Mouse (Mus musculus): ENCODE measurements around the gene Syt15. TPM values are rescaled to one million over a fixed set of nuclear protein-coding genes. Genes with fewer than 3 reads are reported as not detected.
A peak's percentile ranks its signal among the peaks of the same experiment; 100 is the strongest.

The Syt15 gene
- polyA plus RNA-seq, 1 experiment from 2014 or later = 1.2 TPM

GRCm38 (mm10) chr14:34232866-34233680, 13.7 kb downstream of the Syt15 start:
- no peaks in the 10 kb centered on the region for H3K9me3 ChIP-seq (ENCODE audit: low read length)
- 80% methylated on average over 9 of the region's 9 CpGs for WGBS
- H3K36me3 ChIP-seq (ENCODE audit: insufficient read depth, low read length) = no peaks in the 10 kb centered on the region
- H3K4me3 ChIP-seq (ENCODE audit: low read depth, low read length) = no peak overlapping the region
- peak; percentile 40 for DNase-seq (ENCODE audit: low spot score)
- no peak overlapping the region for H3K27ac ChIP-seq (ENCODE audit: low read length)
- TF ChIP-seq CTCF (IDR thresholded peaks at IDR 0.05) = no peak
- no peak for TF ChIP-seq EP300 (IDR thresholded peaks at IDR 0.05)
- no peak overlapping the region for H3K9ac ChIP-seq (replicated peaks; ENCODE audit: low read depth)
- no peak for ATAC-seq
- no peaks in the 10 kb centered on the region for H3K27me3 ChIP-seq (replicated peaks; ENCODE audit: insufficient read depth, low read length)
- no peak overlapping the region for H3K4me2 ChIP-seq (replicated peaks; ENCODE audit: low read depth, low read length)
- peaks cover 5% of the 10 kb centered on the region; the same call in 1 of the 2 replicates for H3K4me1 ChIP-seq (ENCODE audit: insufficient read depth, low read depth, low read length)

GRCm38 (mm10) chr14:34233846-34234245, 14.5 kb downstream of the Syt15 start:
- ATAC-seq = no peak

GRCm38 (mm10) chr14:34234630-34235380, 15.4 kb downstream of the Syt15 start:
- Histone ChIP-seq H3K9me3 (ENCODE audit: low read length) (no peaks in the 10 kb centered on the region), H3K27ac (ENCODE audit: low read length) (no peak overlapping the region), H3K36me3 (ENCODE audit: insufficient read depth, low read length) (no peaks in the 10 kb centered on the region), H3K4me3 (ENCODE audit: low read depth, low read length) (no peak overlapping the region), H3K27me3 (replicated peaks; ENCODE audit: insufficient read depth, low read length) (no peaks in the 10 kb centered on the region), H3K4me2 (replicated peaks; ENCODE audit: low read depth, low read length) (peak overlapping the region; percentile 49), H3K9ac (replicated peaks; ENCODE audit: low read depth) (no peak overlapping the region; the same call in 1 of the 2 replicates), H3K4me1 (ENCODE audit: insufficient read depth, low read depth, low read length) (peaks cover 5% of the 10 kb centered on the region; the same call in 1 of the 2 replicates)
- DNase-seq (ENCODE audit: low spot score) = peak; percentile 89
- WGBS = 5% methylated on average over 16 of the region's 16 CpGs
- ATAC-seq = peak; percentile 98
- no peak for TF ChIP-seq EP300 (IDR thresholded peaks at IDR 0.05)
- TF ChIP-seq CTCF (IDR thresholded peaks at IDR 0.05) = peak; percentile 97

More at GRCm38 (mm10) chr14:34233846-34234245, 14.5 kb downstream of the Syt15 start:
- no peak for TF ChIP-seq CTCF (IDR thresholded peaks at IDR 0.05)
- no peak for TF ChIP-seq EP300 (IDR thresholded peaks at IDR 0.05)
- H3K4me1 ChIP-seq (ENCODE audit: insufficient read depth, low read depth, low read length) = peaks cover 5% of the 10 kb centered on the region; the same call in 1 of the 2 replicates
- H3K4me3 ChIP-seq (ENCODE audit: low read depth, low read length) = no peak overlapping the region
- no peaks in the 10 kb centered on the region for H3K9me3 ChIP-seq (ENCODE audit: low read length)
- H3K9ac ChIP-seq (replicated peaks; ENCODE audit: low read depth) = no peak overlapping the region
- H3K27ac ChIP-seq (ENCODE audit: low read length) = no peak overlapping the region
- no peaks in the 10 kb centered on the region for H3K27me3 ChIP-seq (replicated peaks; ENCODE audit: insufficient read depth, low read length)
- no peak for DNase-seq (ENCODE audit: low spot score)
- no peak overlapping the region for H3K4me2 ChIP-seq (replicated peaks; ENCODE audit: low read depth, low read length)
- H3K36me3 ChIP-seq (ENCODE audit: insufficient read depth, low read length) = no peaks in the 10 kb centered on the region
- WGBS = 60% methylated on average over 4 of the region's 4 CpGs

GRCm38 (mm10) chr14:34240263-34240662, 20.9 kb downstream of the Syt15 start:
- no peaks in the 10 kb centered on the region for H3K36me3 ChIP-seq (ENCODE audit: insufficient read depth, low read length)
- H3K4me2 ChIP-seq (replicated peaks; ENCODE audit: low read depth, low read length) = no peak overlapping the region
- no peak overlapping the region for H3K4me3 ChIP-seq (ENCODE audit: low read depth, low read length)
- no peaks in the 10 kb centered on the region for H3K4me1 ChIP-seq (ENCODE audit: insufficient read depth, low read depth, low read length)
- H3K9me3 ChIP-seq (ENCODE audit: low read length) = no peaks in the 10 kb centered on the region
- WGBS = 48% methylated on average over 10 of the region's 10 CpGs
- H3K27me3 ChIP-seq (replicated peaks; ENCODE audit: insufficient read depth, low read length) = no peaks in the 10 kb centered on the region
- TF ChIP-seq CTCF (IDR thresholded peaks at IDR 0.05) = no peak
- no peak for TF ChIP-seq EP300 (IDR thresholded peaks at IDR 0.05)
- no peak overlapping the region for H3K27ac ChIP-seq (ENCODE audit: low read length)
- ATAC-seq = no peak
- no peak overlapping the region for H3K9ac ChIP-seq (replicated peaks; ENCODE audit: low read depth)
- DNase-seq (ENCODE audit: low spot score) = no peak

- TF ChIP-seq CTCF (IDR thresholded peaks at IDR 0.05) = no peak
- no peak for TF ChIP-seq EP300 (IDR thresholded peaks at IDR 0.05)
- WGBS = 24% methylated on average over 6 of the region's 6 CpGs
- Histone ChIP-seq H3K4me3 (ENCODE audit: low read depth, low read length) (no peak overlapping the region), H3K9me3 (ENCODE audit: low read length) (no peaks in the 10 kb centered on the region), H3K4me1 (ENCODE audit: insufficient read depth, low read depth, low read length) (no peaks in the 10 kb centered on the region), H3K4me2 (replicated peaks; ENCODE audit: low read depth, low read length) (no peak overlapping the region), H3K27me3 (replicated peaks; ENCODE audit: insufficient read depth, low read length) (no peaks in the 10 kb centered on the region), H3K36me3 (ENCODE audit: insufficient read depth, low read length) (no peaks in the 10 kb centered on the region), H3K9ac (replicated peaks; ENCODE audit: low read depth) (no peak overlapping the region), H3K27ac (ENCODE audit: low read length) (no peak overlapping the region)
- ATAC-seq (no peak), DNase-seq (ENCODE audit: low spot score) (no peak)
Measured at GRCm38 (mm10) chr14:34240676-34241075, 21.3 kb downstream of the Syt15 start.

- DNase-seq (ENCODE audit: low spot score) = no peak
- Histone ChIP-seq H3K4me2 (replicated peaks; ENCODE audit: low read depth, low read length) (no peak overlapping the region), H3K36me3 (ENCODE audit: insufficient read depth, low read length) (no peaks in the 10 kb centered on the region), H3K4me1 (ENCODE audit: insufficient read depth, low read depth, low read length) (no peaks in the 10 kb centered on the region), H3K27me3 (replicated peaks; ENCODE audit: insufficient read depth, low read length) (no peaks in the 10 kb centered on the region), H3K9ac (replicated peaks; ENCODE audit: low read depth) (no peak overlapping the region), H3K27ac (ENCODE audit: low read length) (no peak overlapping the region), H3K4me3 (ENCODE audit: low read depth, low read length) (no peak overlapping the region), H3K9me3 (ENCODE audit: low read length) (no peaks in the 10 kb centered on the region)
- no peak for TF ChIP-seq EP300 (IDR thresholded peaks at IDR 0.05)
- TF ChIP-seq CTCF (IDR thresholded peaks at IDR 0.05) = no peak
- 34% methylated on average over 5 of the region's 6 CpGs for WGBS
- ATAC-seq = no peak
Measured at GRCm38 (mm10) chr14:34252470-34253145, 33.2 kb downstream of the Syt15 start.
